Mouse (Mus musculus): ENCODE results near the gene Cacna2d2. TPM values are rescaled to one million over a fixed set of nuclear protein-coding genes. Genes with fewer than 3 reads are reported as not detected.

The Cacna2d2 gene
- polyA plus RNA-seq, 1 experiment from 2014 or later: 0.64 TPM

GRCm38 (mm10) chr9:107430445-107430844 lies 31.0 kb downstream of the Cacna2d2 start:
- no peaks in the 10 kb centered on the region for H3K4me1 ChIP-seq (replicated peaks; ENCODE audit: insufficient read depth, low read length)
- no peak overlapping the region for H3K9ac ChIP-seq (ENCODE audit: low read depth, low read length)
- H3K4me3 ChIP-seq (replicated peaks; ENCODE audit: low read depth, low read length): no peak overlapping the region
- H3K36me3 ChIP-seq (ENCODE audit: insufficient read depth, low read length): no peaks in the 10 kb centered on the region
- ATAC-seq (replicated peaks; ENCODE audit: low FRiP score, low read depth): no peak
- no peak overlapping the region for H3K4me2 ChIP-seq (ENCODE audit: low read length)
- H3K27me3 ChIP-seq (ENCODE audit: insufficient read depth, low read length): no peaks in the 10 kb centered on the region
- H3K9me3 ChIP-seq (replicated peaks; ENCODE audit: low read length): no peaks in the 10 kb centered on the region
- TF ChIP-seq CTCF (IDR thresholded peaks at IDR 0.05; ENCODE audit: low read depth): no peak
- no peak for DNase-seq (ENCODE audit: low spot score)
- H3K27ac ChIP-seq: no peak overlapping the region
- 44% methylated on average over 12 of the region's 12 CpGs for WGBS

DNA sequence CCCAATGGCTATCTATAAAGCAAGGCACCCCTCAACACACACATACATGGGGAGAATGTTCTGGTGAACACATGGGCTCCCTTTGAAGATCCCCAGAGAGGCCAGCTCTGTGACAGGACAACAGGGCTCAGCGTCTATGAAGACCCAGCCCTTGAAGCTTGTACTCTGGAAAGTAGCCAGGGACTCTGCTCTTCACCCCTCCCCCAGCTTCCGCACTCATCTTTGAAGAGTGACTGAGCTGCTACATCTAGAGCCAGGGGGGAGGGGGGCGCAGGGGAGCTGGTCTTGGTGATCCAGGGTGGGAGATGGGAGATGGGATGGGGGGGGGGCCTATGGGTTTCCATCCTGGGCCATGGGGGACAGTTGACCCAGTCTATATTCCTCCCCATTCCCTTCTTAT lies 33.1 kb downstream of the Cacna2d2 start:
- no peak overlapping the region for H3K4me3 ChIP-seq (replicated peaks; ENCODE audit: low read depth, low read length)
- no peaks in the 10 kb centered on the region for H3K36me3 ChIP-seq (ENCODE audit: insufficient read depth, low read length)
- 63% methylated on average over 3 of the region's 3 CpGs for WGBS
- ATAC-seq (replicated peaks; ENCODE audit: low FRiP score, low read depth) (0 out of 2 replicates have a peak, but pooled peaks have one; percentile 6), DNase-seq (ENCODE audit: low spot score) (peak; percentile 24)
- H3K9me3 ChIP-seq (replicated peaks; ENCODE audit: low read length): no peaks in the 10 kb centered on the region
- no peak overlapping the region for H3K9ac ChIP-seq (ENCODE audit: low read depth, low read length)
- no peaks in the 10 kb centered on the region for H3K27me3 ChIP-seq (ENCODE audit: insufficient read depth, low read length)
- TF ChIP-seq CTCF (IDR thresholded peaks at IDR 0.05; ENCODE audit: low read depth): no peak
- no peak overlapping the region for H3K27ac ChIP-seq
- no peaks in the 10 kb centered on the region for H3K4me1 ChIP-seq (replicated peaks; ENCODE audit: insufficient read depth, low read length)
- H3K4me2 ChIP-seq (ENCODE audit: low read length): no peak overlapping the region

DNA sequence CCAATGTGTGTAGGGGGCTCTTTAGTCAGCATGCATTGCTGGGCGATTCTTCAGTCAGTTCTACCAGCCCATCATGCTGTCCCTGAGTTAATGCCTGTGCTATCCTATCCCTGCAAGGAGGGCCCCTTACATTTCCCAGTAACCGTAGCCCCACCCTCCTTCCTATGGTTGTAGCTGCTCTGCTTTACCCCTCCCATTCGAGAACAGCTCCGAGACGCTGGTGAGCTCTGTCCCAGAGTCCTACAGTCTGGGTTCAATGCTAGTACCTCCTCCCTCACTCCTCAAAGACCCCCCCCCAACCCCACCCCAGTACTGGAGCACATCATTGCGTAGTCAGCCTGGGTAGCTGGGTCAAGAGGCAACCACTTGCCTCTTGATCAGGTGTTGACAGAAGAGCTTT lies 35.4 kb downstream of the Cacna2d2 start:
- TF ChIP-seq CTCF (IDR thresholded peaks at IDR 0.05; ENCODE audit: low read depth): no peak
- Histone ChIP-seq H3K27me3 (ENCODE audit: insufficient read depth, low read length) (no peaks in the 10 kb centered on the region), H3K4me2 (ENCODE audit: low read length) (no peak overlapping the region), H3K9me3 (replicated peaks; ENCODE audit: low read length) (no peaks in the 10 kb centered on the region), H3K9ac (ENCODE audit: low read depth, low read length) (no peak overlapping the region), H3K36me3 (ENCODE audit: insufficient read depth, low read length) (no peaks in the 10 kb centered on the region), H3K4me3 (replicated peaks; ENCODE audit: low read depth, low read length) (no peak overlapping the region), H3K27ac (no peak overlapping the region), H3K4me1 (replicated peaks; ENCODE audit: insufficient read depth, low read length) (no peaks in the 10 kb centered on the region)
- DNase-seq (ENCODE audit: low spot score): no peak
- 31% methylated on average over 6 of the region's 6 CpGs for WGBS
- no peak for ATAC-seq (replicated peaks; ENCODE audit: low FRiP score, low read depth)

GRCm38 (mm10) chr9:107435285-107435684 lies 35.9 kb downstream of the Cacna2d2 start:
- Histone ChIP-seq H3K4me2 (ENCODE audit: low read length) (no peak overlapping the region), H3K36me3 (ENCODE audit: insufficient read depth, low read length) (no peaks in the 10 kb centered on the region), H3K4me1 (replicated peaks; ENCODE audit: insufficient read depth, low read length) (no peaks in the 10 kb centered on the region), H3K27ac (no peak overlapping the region), H3K4me3 (replicated peaks; ENCODE audit: low read depth, low read length) (no peak overlapping the region), H3K9ac (ENCODE audit: low read depth, low read length) (no peak overlapping the region), H3K9me3 (replicated peaks; ENCODE audit: low read length) (no peaks in the 10 kb centered on the region), H3K27me3 (ENCODE audit: insufficient read depth, low read length) (no peaks in the 10 kb centered on the region)
- 35% methylated on average over 6 of the region's 6 CpGs for WGBS
- DNase-seq (ENCODE audit: low spot score) (no peak), ATAC-seq (replicated peaks; ENCODE audit: low FRiP score, low read depth) (no peak)
- TF ChIP-seq CTCF (IDR thresholded peaks at IDR 0.05; ENCODE audit: low read depth): no peak

DNA sequence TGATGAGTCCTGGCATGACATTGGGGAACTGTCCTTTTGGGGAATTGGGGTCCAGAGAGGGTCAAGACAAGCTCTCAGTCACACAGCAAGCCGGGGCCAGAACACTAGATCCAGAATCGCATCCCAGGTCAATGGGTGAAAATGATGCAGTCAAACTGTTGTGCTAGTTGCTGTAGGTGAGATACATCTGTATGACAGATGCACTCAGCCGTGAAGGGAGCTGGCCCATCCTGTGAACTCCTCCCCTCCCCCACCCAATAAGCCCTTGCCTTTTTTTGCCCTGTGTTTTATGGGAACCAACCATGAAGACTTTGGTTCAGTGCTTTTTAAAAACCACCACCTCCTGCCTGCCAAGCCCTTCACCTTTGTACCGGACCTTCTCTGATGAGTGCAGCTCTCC lies 43.5 kb downstream of the Cacna2d2 start:
- H3K4me3 ChIP-seq (replicated peaks; ENCODE audit: low read depth, low read length): no peak overlapping the region
- no peak for TF ChIP-seq CTCF (IDR thresholded peaks at IDR 0.05; ENCODE audit: low read depth)
- DNase-seq (ENCODE audit: low spot score) (peak; percentile 11), ATAC-seq (replicated peaks; ENCODE audit: low FRiP score, low read depth) (no peak)
- H3K9me3 ChIP-seq (replicated peaks; ENCODE audit: low read length): no peaks in the 10 kb centered on the region
- no peak overlapping the region for H3K4me2 ChIP-seq (ENCODE audit: low read length)
- no peak overlapping the region for H3K27ac ChIP-seq
- H3K4me1 ChIP-seq (replicated peaks; ENCODE audit: insufficient read depth, low read length): no peaks in the 10 kb centered on the region
- WGBS: 30% methylated on average over 4 of the region's 4 CpGs
- H3K27me3 ChIP-seq (ENCODE audit: insufficient read depth, low read length): no peaks in the 10 kb centered on the region
- H3K9ac ChIP-seq (ENCODE audit: low read depth, low read length): no peak overlapping the region
- H3K36me3 ChIP-seq (ENCODE audit: insufficient read depth, low read length): no peaks in the 10 kb centered on the region

GRCm38 (mm10) chr9:107443324-107443723 lies 43.9 kb downstream of the Cacna2d2 start:
- Histone ChIP-seq H3K27ac (no peak overlapping the region), H3K9me3 (replicated peaks; ENCODE audit: low read length) (no peaks in the 10 kb centered on the region), H3K4me2 (ENCODE audit: low read length) (no peak overlapping the region), H3K4me1 (replicated peaks; ENCODE audit: insufficient read depth, low read length) (no peaks in the 10 kb centered on the region), H3K9ac (ENCODE audit: low read depth, low read length) (no peak overlapping the region), H3K36me3 (ENCODE audit: insufficient read depth, low read length) (no peaks in the 10 kb centered on the region), H3K4me3 (replicated peaks; ENCODE audit: low read depth, low read length) (no peak overlapping the region), H3K27me3 (ENCODE audit: insufficient read depth, low read length) (no peaks in the 10 kb centered on the region)
- WGBS: 42% methylated on average over 12 of the region's 12 CpGs
- DNase-seq (ENCODE audit: low spot score) (no peak), ATAC-seq (replicated peaks; ENCODE audit: low FRiP score, low read depth) (no peak)
- no peak for TF ChIP-seq CTCF (IDR thresholded peaks at IDR 0.05; ENCODE audit: low read depth)

GRCm38 (mm10) chr9:107445011-107445471 lies 45.6 kb downstream of the Cacna2d2 start:
- Histone ChIP-seq H3K4me3 (replicated peaks; ENCODE audit: low read depth, low read length) (no peak overlapping the region), H3K9ac (ENCODE audit: low read depth, low read length) (no peak overlapping the region), H3K4me1 (replicated peaks; ENCODE audit: insufficient read depth, low read length) (no peaks in the 10 kb centered on the region), H3K27ac (no peak overlapping the region), H3K4me2 (ENCODE audit: low read length) (no peak overlapping the region), H3K27me3 (ENCODE audit: insufficient read depth, low read length) (no peaks in the 10 kb centered on the region), H3K36me3 (ENCODE audit: insufficient read depth, low read length) (no peaks in the 10 kb centered on the region), H3K9me3 (replicated peaks; ENCODE audit: low read length) (no peaks in the 10 kb centered on the region)
- TF ChIP-seq CTCF (IDR thresholded peaks at IDR 0.05; ENCODE audit: low read depth): no peak
- WGBS: 27% methylated on average over 4 of the region's 6 CpGs
- ATAC-seq (replicated peaks; ENCODE audit: low FRiP score, low read depth) (no peak), DNase-seq (ENCODE audit: low spot score) (no peak)

Data from kidney, postnatal 0 days (tissue).